Mouse (Mus musculus): ENCODE results near the gene Man1a2.

DNA sequence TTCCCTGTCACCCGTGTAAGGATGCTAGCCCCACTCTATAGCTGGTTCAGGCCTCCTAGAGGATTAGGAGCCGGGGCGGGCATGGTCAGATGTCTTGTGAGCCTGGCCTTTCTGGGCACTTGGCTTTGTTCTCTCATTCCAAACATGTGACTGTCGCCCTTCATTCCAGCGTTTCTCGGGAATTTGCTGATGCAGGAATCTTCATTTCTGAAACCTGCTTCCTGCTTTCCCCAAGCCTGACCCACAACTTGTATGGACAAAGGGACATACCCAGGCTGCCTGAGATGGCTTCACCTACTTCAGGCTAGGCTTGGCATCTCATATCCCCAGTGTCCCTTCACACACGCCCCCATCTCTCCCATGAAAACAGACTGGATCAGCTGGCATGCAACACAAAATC is 162.6 kb downstream of the Man1a2 start:
- TF ChIP-seq CTCF (IDR thresholded peaks at IDR 0.05; ENCODE audit: low read depth) (no peak), EP300 (IDR thresholded peaks at IDR 0.05; ENCODE audit: low read depth) (no peak)

Measured in heart, postnatal 0 days (tissue).